Mouse (Mus musculus): ENCODE results near the gene Pxylp1.

GRCm38 (mm10) chr9:96888742-96889344, 3.6 kb downstream of the Pxylp1 start:
- TF ChIP-seq ZC3H11A (IDR thresholded peaks at IDR 0.05; ENCODE audit: borderline replicate concordance, low read depth, low read length) (no peak), HCFC1 (IDR thresholded peaks at IDR 0.05; ENCODE audit: borderline replicate concordance, insufficient read depth, low read length) (no peak)

Measured in ES-E14 (cell line).